Mouse (Mus musculus) small intestine, adult 2 months (tissue): Measurements from ENCODE around the gene Prkd2.

Source experiments
- CTCF ChIP-seq: fragments of 200-500 bp; IDR thresholded peaks from 2 replicates; pipeline ENCODE4 v1.5.1; 2012; ENCODE audit warnings: low read depth, mild to moderate bottlenecking, control low read depth, inconsistent platforms, low read length, moderate library complexity, mixed read lengths; ENCODE audit not compliant: insufficient replicate concordance, insufficient read length; ENCODE audit errors: extremely low read depth
- POLR2A ChIP-seq: fragments of 200-500 bp; IDR thresholded peaks from 2 replicates; pipeline ENCODE4 v1.6.1; 2012; ENCODE audit warnings: low read depth, mild to moderate bottlenecking, control low read depth, inconsistent platforms, low read length, moderate library complexity

DNA sequence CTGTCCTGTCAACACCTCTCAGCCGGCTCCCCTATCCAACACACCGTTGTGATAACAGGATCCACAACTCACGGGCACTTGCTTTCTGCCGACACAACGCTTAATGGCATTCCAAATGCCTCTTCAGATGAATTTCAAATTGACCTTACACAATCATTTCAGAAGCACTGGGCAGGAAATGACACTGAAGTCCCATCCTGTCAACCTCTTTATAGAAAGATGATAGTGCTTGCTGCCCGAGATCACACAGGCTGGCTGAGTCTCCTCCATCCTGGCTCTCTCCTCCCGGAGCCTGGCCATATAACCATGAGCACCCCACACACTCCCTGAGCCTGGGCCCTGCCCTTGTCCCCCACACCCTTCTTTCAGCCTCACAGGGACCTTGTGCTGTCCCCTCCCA, 65.1 kb downstream of the Prkd2 start:
- TF ChIP-seq CTCF: no peak
- TF ChIP-seq POLR2A: no peak
